Mouse (Mus musculus) c-Kit-positive CD71-negative TER-119-negative erythroid progenitor cells, embryonic 14.5 days (primary cell): ENCODE measurements around the gene Gpatch2l.

Experiments
- DNase-seq: peaks from one replicate; pipeline ENCODE4 v3.0.0-alpha.2; 2013; ENCODE audit warnings: low read depth

The Gpatch2l gene

DNA sequence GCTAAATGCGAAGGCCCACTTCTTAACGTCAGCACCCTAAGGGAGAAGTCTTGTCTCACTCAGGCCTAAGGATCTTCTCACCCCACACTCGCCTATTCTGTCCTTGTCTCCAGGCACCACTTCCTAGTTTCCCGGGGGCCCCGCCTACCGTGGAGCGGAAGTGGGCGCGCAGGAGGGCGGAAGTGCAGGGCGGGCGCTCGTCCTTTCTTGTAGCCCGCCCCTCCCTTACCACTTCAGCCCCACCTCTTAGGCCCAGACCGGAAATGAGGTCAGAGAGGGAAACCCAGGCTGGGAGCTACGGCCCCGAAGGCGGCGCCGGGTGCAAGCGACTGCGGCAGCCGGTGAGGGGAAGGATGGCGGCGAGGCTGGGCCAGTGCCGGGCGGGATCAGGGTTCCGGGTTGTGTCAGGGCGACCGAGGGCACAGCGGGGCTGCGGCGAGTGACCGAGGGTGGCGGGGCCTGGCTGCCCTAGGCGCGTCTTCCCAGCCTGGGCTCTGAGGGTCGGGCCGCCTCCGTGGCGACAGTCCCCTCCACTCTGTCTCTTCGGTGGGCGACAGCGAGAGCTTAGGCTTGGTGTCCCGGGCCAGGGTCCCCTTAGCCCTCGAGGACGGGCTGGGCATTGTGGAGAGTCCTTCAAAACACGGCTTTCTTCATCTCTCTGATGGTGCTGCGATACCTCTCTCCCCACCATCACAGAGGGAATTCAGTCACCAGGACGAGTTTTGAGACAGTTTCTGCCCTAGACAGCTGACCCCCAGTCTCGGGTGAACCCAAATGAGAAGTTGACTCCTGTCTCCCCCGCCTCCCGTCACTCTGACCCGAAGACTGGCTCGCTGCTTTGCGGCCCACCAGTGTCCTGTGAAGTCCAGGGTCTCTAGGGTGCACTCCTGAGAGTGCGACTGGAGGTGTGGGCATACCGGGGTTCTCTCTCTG, at the start of gene Gpatch2l:
Gene Gpatch2l, plus strand, starts transcription at position 255 of the 933 bp plus-strand sequence.
- peak; percentile 97 for DNase-seq

DNA sequence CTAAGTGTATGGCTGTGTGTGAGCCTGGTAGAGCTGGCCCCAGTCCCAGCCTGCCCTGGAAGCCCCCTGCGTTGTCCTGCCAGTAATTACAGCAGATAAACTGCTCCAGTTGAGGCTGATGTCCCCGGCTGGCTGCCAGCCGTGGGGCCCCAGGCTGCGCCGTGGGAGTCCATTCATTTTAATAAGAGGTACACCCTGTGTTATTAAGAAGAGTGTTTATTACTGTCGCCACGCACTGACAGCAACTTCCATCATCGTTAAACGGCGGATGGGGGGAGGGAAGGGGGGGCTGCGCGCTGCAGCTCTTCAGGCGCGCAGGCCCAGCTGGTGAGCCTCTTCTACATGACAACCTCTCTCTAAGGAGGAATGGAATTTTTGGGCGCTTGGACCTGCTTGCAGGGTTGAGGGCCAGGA, 49.6 kb upstream of the Gpatch2l start:
- DNase-seq = no peak

DNA sequence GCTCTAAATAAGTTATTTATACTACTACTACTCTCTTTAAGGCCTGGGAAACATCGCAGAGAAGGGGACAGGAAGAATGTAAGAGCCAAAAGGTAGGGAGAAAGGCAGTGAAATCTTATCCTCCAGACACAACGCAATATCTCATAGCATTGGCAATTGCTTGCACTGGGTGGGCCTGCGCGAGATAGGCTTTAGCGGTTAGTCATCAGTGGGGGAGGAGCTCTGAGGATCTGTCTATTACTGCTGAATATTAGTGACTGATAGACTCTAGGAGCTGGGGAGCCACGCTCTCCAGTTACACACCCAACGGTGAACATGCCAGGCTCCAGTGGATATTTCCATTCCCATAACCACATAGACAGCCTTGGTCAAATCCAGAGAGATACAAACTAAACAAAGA, 44.7 kb upstream of the Gpatch2l start:
- no peak for DNase-seq

DNA sequence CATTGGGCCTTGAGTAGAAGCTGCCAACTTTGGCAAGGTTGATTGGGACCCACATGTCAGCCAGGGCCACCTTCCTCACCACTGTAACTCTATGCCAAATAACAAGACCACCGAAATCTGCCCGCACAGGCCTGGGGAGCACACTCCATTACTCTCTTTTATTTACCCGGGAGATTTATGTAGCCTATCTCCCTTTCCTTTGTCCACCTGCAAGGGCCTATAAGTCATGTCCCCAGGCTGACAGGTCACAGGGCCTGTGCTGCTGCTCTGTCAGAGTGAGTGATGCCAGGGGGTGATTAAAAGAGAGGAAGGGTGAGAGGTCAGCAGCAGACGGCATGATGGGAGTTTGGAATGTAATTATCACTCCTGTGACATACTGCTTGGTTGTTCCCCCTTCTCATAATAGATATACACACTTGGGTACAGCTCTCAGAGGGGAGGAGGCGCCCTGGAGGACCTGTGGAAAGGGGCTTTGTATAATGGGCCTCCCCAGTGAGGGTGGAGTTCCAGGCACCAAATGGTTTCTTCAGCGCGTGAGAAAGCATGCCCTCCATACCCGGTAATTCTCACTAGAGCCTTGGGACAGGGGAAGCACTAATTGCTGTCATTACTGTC, 38.1 kb upstream of the Gpatch2l start:
- DNase-seq = no peak

DNA sequence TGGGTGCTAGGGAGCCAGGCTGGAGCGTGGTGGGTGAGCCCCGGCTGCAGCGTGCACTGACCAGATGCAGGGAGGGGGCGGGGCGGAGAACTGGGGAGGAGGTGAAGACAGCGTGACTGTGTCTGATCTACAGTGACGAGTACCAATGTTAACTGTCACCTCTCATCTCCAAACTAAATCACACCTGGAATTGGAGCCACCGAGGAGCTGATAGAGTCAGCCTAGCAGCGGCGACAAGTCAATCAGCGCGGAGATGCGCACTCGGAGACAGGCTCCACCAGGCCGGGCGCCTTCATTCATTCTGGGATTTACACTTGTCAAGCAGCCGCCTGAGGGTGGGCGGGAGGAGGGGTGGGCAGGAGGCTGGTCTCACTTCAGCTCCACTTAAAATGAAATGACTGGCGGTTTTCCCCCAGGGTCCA, 30.5 kb upstream of the Gpatch2l start:
- DNase-seq = no peak

DNA sequence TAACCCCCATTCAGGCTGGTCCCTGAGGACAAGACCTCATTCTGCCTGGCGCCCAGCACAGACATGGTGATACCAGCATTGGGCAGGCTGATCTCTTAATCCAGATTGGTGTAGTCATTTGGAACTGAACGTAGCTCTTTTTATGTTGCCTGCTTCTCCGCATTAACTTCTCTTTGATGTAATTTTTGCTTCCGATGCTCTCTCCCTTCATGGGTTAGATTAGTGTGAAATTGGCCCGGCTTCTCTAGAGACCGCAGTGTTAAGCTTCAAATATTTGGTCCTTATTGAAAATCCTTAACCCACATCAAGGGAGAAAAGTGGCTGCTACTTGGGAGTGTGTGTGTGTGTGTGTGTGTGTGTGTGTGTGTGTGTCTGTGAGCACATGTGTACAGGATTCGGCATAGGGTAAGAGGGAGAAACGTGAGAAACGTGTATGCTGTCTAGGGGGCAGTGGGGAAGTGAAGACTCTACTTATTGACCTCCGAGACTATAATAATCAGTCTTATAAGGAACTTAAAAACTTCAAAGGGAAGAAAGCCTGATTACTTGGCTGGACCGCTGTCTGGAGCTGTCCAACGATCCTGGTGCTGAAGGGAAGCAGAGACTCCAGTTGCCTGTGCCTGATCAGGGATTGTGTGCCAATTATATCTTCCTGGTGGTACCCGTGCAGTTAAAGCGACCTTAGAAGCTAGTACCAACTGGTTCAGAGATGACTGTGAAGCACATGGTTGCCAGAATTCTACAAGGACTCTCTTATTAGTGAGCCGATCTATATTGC, 28.8 kb upstream of the Gpatch2l start:
- peak; percentile 56 for DNase-seq

DNA sequence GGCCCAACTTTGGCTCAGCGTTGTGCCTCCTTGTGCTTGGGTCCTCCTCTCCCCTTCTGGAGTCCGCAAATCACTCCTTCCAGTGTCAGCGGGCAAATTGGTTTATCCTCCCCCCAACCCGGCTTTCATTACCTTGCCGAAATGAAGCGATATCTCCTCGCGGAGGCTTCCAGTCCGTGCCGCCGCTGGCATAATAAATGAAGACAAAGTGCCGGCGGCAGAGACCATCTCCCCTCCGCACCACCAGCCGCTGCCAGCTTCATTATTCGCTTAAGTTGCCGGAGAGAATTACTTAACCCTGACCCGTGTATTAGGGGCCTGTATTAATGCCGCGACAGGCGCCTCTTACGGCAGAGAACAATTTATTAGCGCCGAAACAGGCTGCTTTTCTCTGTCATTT, 27.5 kb upstream of the Gpatch2l start:
- DNase-seq = no peak

DNA sequence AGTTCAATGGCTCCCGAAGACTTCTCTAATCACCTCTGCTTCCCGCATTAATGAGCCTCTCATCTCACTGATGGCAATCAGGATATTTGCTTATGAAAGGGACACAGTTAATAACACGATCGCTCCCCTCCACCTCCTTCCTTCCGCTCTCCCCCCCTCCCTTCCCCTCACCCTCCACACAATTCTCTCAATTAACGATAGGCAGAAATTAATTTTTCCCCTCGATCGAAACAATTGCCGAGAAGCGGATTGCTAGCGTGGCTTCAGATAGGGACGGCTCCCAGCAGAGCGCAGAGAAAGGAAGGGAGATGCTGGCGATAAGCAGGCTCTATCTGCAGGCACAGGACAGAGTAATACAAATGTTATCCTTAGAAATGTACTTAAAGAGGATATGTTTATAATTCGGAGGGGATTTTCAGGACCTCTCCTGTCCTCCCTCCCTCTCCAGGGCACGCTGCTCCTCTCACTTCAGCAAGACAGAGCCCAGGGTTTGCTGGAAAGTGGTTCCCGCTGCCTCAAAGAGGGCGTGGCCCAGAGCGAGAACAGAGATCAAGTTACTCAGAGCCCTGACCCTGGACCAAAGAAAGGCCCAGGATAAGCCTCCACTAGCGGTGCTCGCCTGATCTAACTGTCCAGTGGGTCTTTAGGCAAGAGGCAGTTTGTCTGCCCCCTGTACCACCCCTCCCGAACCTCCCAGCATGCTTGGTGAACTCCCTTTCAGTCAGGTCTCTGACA, 24.8 kb upstream of the Gpatch2l start:
- no peak for DNase-seq

DNA sequence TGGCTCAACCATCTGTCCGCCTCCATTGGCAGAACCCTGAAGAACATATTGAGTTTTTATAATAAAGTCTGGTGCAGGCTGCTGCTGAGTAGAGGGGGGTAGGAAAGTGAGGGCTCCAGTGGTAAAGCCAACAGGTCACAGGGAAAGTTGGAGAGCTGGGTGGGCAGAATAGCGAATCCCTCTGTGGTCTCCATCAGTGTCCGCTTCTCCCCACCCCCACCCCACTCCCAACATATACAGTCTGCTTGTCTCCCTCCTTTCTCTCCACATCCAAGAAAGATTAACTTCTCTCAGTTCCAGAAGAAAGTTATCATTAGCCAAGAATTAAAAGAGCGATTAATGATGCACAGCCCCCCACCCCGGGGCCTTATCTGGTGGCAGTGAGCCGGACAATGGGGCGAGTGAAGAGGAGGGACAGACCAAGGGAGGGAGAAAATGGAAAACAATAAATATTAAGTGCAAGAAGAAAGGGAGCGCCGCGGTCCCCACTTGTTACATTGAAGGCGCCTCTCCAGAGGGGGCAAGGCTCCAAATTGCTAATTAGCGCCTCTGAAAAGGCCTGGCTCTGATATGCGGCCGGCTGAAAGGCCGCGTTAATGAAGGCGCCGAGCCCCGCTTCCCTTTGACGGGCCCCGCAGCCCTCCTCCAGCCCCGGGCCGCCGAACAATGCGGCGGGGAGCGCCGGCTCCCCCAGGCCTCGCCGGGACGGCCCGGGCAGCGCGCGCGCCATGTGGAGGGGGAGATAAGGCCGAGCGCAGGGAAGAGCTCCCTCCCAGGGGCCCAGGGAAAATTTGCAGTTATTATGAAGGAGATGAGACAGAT, 21.2 kb upstream of the Gpatch2l start:
- no peak for DNase-seq

DNA sequence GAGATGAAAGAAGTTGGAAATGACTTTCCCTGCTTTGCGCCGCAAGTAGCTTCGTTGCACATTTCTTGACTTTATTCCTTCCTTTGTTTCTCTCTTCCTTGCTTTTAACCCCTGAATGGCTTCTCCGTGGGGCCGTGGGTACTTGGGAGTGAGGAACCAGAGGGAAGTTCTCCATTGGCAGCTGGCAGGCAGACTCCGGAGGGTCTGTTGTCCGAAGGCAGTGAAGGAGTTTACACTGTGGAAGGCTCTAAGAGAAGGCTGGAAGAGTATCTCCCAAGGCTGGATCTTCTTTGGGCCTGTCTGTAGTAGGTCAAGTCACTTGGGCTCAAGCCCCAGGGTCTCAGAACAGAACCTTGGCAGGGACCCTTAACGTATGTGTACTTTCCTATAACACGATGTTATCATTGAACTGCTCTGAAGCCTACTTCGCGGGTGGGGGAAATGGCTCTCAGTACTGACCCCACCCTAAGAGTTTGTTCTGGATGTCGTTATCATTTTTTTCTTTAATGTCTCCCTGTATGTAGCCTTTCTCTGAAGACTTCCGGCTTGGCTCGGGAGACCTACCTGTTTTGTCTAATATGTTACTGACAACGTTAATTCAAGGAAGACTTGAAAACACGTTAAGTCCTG, 20.5 kb upstream of the Gpatch2l start:
- DNase-seq = no peak

DNA sequence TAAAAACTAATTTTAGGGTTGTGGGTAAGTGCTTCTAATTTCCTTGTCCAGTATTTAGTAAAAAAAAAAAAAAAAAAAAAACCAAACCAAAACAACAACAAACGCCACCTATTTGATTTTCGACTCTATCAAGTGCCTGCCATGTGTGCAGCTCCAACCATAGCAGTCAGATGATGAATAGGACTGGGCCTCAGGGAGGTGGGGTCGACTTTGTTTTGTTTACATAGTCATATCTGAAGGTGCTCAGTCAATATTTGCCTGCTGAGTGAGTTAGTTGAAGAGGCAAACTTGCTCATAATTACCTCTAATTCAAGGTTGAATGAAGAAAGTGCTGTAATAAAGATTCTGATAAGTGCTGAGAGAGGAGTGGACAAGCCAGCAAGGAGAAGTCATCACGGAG, 7.4 kb upstream of the Gpatch2l start:
- no peak for DNase-seq

DNA sequence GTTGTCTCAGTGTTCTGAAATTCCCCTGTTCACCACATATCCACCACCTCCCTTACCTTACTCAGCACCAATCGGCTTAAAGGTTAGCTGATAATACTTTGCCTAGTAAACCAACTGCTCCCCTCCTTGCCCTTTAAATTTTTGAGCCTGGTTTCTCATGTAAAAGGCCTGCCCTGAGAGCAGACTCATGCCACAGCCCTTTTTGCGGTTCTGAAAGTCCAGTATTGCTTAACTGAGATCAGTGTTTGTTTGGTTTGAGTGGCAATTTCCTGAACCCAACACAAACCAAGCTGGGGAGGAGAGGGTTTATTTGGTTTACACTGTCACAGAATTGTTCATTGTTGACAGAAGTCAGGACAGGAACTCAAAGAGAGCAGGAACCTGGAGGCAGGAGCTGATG, 2.9 kb upstream of the Gpatch2l start:
- no peak for DNase-seq

DNA sequence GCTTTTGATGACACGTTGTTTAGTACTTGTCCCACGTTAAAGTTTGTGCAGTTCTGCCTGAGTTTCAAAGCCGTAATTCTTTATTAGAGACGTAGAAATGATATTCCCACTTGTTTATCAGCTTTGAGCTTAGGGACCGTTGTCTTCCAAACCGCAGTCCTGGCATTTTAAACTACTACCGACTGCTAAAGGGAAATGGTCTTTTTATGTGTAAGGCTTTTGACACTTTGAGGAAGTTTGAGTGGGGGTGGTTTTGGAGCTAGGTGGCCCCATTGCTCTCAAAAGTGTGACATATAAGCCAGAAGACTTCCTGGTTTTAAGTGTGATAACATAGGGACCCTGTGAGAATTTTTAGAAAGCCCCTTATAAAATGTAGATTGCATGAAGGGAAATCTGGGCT, 905 bp downstream of the Gpatch2l start:
- no peak for DNase-seq

DNA sequence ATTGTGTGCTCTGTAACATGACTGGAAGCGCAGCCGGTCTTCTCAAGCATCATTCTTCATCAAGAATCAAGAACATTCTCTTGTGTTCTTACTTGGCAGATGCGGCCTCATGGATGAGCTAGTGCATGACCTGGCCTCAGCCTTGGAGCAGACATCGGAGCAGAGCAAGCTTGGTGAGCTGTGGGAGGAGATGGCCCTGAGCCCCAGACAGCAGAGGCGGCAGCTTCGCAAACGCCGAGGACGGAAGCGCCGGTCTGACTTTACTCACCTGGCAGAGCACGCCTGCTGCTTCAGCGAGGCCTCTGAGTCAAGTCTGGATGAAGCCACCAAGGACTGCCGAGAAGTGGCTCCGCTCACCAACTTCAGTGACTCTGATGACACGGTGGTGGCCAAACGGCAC, 2.3 kb downstream of the Gpatch2l start:
- no peak for DNase-seq

DNA sequence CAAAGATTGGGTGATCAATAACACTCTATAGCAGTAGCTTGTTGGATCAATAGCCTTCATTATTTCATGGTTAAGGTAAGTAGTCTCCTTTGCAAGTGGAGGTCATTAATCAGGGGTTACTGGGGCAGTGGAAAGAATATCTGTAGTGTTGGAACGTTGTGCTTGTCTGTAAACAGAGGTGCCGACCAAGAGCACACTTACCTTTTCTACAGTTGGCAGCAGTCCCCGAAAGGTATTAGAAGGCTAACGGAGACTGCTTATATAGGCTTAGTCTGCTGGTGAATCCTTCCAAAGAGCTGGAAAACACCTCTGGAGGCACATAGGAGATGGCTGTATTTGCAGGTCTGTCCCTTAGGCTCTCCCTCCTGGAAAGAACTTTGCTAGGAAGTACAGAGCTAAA, 8.5 kb downstream of the Gpatch2l start:
- no peak for DNase-seq

DNA sequence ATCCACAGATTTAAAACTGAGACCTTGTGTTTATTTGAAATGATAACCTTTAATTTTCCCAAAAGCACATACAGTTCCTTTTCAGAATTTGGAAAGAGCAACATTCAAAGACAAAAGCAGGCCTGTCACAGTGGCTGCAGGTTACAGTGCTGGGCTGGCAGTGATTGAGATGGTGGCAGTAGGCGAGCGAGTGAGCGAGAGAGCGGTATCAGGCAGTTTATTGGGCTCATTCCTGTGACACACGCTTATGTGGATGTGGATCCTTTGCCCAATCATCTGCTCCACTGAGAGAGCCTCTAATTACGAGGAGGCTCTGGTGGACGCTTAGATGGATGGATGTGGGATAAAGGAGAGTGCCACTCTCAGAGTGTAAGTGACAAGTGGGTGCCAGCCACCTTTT, 13.3 kb downstream of the Gpatch2l start:
- no peak for DNase-seq

DNA sequence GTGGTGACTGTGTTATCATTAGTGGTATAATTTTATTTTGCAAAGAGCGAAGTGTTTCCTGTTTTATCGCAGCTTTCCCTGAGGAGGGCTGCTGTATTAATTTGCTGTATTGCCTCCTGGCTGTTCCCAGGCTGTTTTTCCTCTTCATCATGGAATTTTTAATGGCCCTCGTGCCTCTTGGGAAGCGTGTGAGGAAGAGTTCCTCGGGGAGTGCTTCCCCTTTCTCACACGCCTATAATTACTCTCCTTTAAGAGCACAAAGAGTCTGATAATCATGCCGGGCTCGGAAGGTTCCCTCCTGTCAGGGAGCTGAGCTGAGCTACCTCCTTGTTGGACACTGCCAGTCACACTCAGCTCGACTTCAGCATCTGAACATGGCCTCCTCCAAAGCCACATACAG, 30.0 kb downstream of the Gpatch2l start:
- DNase-seq = no peak

DNA sequence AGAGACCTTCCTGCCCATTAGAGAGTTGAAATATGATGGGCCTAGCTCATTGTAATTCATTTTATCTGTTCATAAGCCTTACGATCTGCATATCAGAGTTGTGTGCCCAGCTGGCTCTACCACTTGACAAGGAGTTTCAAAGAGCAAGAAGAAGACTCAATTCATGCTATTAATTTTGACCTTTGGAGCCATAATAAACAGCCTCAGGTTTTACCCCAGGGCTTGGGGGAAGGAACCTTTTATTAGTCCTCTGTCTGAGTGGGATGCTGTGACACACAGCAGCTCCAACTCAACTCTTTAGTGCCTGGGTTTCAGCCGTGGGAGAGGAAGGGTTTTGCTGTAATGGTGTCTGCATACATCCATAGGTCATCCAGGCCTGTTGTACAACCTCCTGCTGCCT, 32.6 kb downstream of the Gpatch2l start:
- no peak for DNase-seq

DNA sequence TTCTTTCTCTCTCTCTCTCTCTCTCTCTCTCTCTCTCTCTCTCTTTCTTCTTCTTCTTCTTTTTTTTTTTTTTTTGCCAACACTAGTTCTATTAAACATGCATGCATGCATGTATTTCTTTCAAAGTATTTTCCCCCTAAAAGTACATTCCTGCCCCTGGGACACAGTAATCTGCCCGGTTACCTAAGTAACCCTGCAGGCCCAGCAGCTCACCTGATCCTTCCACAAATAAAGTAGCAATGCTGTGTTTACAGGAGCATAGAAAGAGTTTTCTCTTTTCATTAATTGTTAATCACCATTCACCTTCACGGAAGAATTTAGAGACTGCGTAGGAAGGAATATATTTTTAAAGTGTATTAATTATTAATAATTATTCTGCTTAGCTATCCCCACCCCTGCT, 34.1 kb downstream of the Gpatch2l start:
- no peak for DNase-seq

DNA sequence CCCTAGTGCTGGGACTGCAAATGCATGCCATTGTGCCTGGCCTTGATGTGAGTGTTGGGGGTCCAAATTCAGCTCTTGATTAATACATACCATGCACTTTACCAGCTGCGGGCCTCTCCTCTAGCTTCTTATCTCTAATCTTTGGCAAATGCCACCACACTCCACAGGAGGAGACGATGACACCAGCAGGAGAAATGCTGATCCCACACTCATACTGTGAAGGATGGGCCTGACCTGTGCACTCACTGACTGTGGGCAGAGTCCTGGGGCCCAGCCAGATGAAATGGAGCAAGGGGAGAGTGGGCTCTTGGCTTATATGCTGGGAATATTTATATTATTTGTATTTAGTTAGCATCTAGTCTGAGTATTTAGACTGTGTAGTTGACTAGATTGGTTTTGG, 34.8 kb downstream of the Gpatch2l start:
- DNase-seq = no peak

DNA sequence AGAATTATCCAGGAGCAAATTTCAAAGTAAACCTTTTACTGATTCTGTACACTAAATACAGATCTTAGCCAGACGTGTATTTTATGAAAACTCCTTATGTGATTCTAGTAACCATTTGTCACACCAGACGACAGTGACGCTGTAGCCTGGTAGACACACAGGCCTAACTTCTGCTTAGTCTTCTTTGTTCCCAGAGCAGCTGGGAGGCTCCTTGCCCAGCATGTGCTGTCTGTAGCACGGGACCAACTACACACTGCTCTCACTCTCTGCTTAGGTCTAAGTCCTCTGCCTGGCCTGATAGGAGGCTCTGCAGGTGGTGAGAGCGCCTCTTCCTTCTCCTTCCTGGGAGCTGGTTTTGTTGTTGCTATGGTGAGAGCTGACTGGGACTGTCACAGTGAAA, 35.2 kb downstream of the Gpatch2l start:
- no peak for DNase-seq
